Mouse (Mus musculus) midbrain, embryonic 14.5 days (tissue): ENCODE data around the gene Rras2. TPM values are rescaled to one million over a fixed set of nuclear protein-coding genes. Genes with fewer than 3 reads are reported as not detected.
A peak's percentile ranks its signal among the peaks of the same experiment; 100 is the strongest.

Source experiments
- ATAC-seq: fragments of 200-750 bp; cut with Nextera tagmentation; 2 replicates; pipeline ENCODE4 v1.8.0; 2017; ENCODE audit warnings: moderate number of reproducible peaks, moderate library complexity; ENCODE audit not compliant: low FRiP score, low TSS enrichment
- DNase-seq: peaks from one replicate; pipeline ENCODE4 v3.0.0-alpha.2; 2015
- H3K27ac ChIP-seq: fragments of 300-500 bp; sonication (generic); replicated peaks from 2 replicates; pipeline ENCODE4 v1.5.1; 2014; ENCODE audit warnings: mild to moderate bottlenecking, low read depth, low read length, moderate library complexity
- H3K27me3 ChIP-seq: fragments of 300-500 bp; sonication (generic); 2 replicates; pipeline ENCODE4 v1.6.1; 2014; ENCODE audit warnings: low read length, control low read depth, mixed read lengths; ENCODE audit not compliant: control insufficient read depth, insufficient read depth
- H3K36me3 ChIP-seq: fragments of 300-500 bp; sonication (generic); 2 replicates; pipeline ENCODE4 v1.6.1; 2014; ENCODE audit warnings: low read length, control low read depth; ENCODE audit not compliant: control insufficient read depth, insufficient read depth
- H3K4me1 ChIP-seq: fragments of 300-500 bp; sonication (generic); 2 replicates; pipeline ENCODE4 v1.6.1; 2014; ENCODE audit warnings: mild to moderate bottlenecking, antibody characterized with exemption, low read length, control low read depth; ENCODE audit not compliant: control insufficient read depth, insufficient read depth
- H3K4me2 ChIP-seq: fragments of 300-500 bp; sonication (generic); 2 replicates; pipeline ENCODE4 v1.6.1; 2014; ENCODE audit warnings: mild to moderate bottlenecking, low read length, moderate library complexity
- H3K4me3 ChIP-seq: fragments of 300-500 bp; sonication (generic); replicated peaks from 2 replicates; pipeline ENCODE4 v1.5.1; 2014; ENCODE audit warnings: low read depth, low read length
- H3K9ac ChIP-seq: fragments of 300-500 bp; sonication (generic); replicated peaks from 2 replicates; pipeline ENCODE4 v1.6.1; 2014; ENCODE audit warnings: mild to moderate bottlenecking, low read length, moderate library complexity
- H3K9me3 ChIP-seq: fragments of 300-500 bp; sonication (generic); 2 replicates; pipeline ENCODE4 v1.6.1; 2016; ENCODE audit warnings: low read length, control low read depth, mixed read lengths; ENCODE audit not compliant: control insufficient read depth
- WGBS: fragments of 180-500 bp; shearing (Covaris S2); extraction: QIAGEN DNeasy Blood & Tissue Kit; methylation state at CpG from one replicate; pipeline ENCODE4 v1.1.7; 2014; 5-methylcytosine and 5-hydroxymethylcytosine counted together
- polyA plus RNA-seq: library from polyadenylated mRNA; unstranded; fragments of >200 nt; fragmentation: Nextera tagmentation; extraction: Ambion mirVana; gene quantifications from 2 replicates; pipeline ENCODE4 v1.2.1, GENCODE M21; 2014

Rras2 gene
- polyA plus RNA-seq, 1 experiment from 2014 or later, result 23.9 TPM

- Histone ChIP-seq H3K9ac (peak overlapping the region; percentile 20; the same call in 1 of the 2 replicates), H3K9me3 (no peaks in the 10 kb centered on the region), H3K36me3 (no peaks in the 10 kb centered on the region), H3K27ac (0 out of 2 replicates have a peak overlapping the region, but pooled peaks have one; percentile 37), H3K4me1 (no peaks in the 10 kb centered on the region), H3K4me2 (peak overlapping the region; percentile 62), H3K4me3 (peak overlapping the region; percentile 28), H3K27me3 (no peaks in the 10 kb centered on the region)
- ATAC-seq (no peak), DNase-seq (peak; percentile 44)
- WGBS, result 2% methylated on average over 11 of the region's 11 CpGs
These were observed 97.4 kb downstream of the Rras2 start for GRCm38 (mm10) chr7:114020057-114020703.

- H3K9me3 ChIP-seq, result no peaks in the 10 kb centered on the region
- DNase-seq (no peak), ATAC-seq (no peak)
- no peak overlapping the region for H3K4me3 ChIP-seq
- H3K9ac ChIP-seq, result no peak overlapping the region
- no peak overlapping the region for H3K4me2 ChIP-seq
- no peaks in the 10 kb centered on the region for H3K36me3 ChIP-seq
- H3K27ac ChIP-seq, result no peak overlapping the region
- no peaks in the 10 kb centered on the region for H3K4me1 ChIP-seq
- H3K27me3 ChIP-seq, result no peaks in the 10 kb centered on the region
- 84% methylated on average over 3 of the region's 3 CpGs for WGBS
These were observed 98.7 kb downstream of the Rras2 start for GRCm38 (mm10) chr7:114018861-114019260.

DNA sequence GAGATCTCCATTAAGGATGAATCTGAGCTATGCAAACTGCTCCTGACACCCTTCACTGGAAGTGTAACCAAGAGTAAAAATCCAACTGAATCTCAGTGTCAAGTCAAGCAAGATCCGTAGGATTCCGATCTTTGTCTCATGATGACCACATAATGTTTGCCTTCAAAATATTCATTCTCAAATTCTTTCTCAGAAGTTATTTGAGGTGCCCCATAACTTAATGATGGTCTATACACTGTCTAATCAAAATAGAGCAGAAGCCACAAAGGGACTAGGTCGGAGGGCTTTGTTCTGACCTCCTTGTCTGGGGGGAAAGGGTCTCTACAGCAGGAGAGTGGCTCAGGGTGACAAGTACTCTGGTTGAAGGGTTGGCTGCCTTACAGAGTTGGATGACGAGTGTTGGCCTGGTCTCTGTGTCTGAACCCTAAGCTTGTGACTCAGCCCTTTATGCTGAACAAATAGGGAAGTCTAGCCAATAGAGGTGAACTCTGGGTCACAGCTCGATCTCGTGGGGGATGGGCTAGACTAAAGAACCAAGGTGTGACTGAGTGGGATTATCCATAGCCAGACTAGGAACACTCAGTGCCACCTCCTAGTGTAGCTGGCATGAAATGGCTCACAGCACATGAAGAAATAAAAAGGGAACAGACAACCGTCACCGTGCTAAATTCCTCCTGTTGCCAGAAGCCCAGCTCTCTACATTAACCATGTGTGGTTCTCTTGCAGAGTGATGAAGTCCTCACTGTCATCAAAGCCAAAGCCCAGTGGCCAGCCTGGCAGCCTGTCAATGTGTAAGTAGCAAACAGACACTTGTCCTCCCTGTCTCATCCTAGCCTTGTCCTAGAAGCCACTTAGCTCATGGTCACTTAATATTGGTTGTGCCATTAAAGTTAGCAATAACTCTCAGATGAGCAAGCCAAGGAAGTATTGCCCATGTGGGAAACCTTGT, 101.3 kb downstream of the Rras2 start:
- H3K27me3 ChIP-seq, result no peaks in the 10 kb centered on the region
- no peaks in the 10 kb centered on the region for H3K4me1 ChIP-seq
- no peak for ATAC-seq
- DNase-seq, result no peak
- no peak overlapping the region for H3K27ac ChIP-seq
- WGBS, result 82% methylated on average over 8 of the region's 8 CpGs
- H3K4me2 ChIP-seq, result no peak overlapping the region
- H3K9ac ChIP-seq, result no peak overlapping the region
- no peaks in the 10 kb centered on the region for H3K9me3 ChIP-seq
- H3K4me3 ChIP-seq, result no peak overlapping the region
- no peaks in the 10 kb centered on the region for H3K36me3 ChIP-seq

GRCm38 (mm10) chr7:114011726-114012443, 105.7 kb downstream of the Rras2 start:
- Histone ChIP-seq H3K27ac (no peak overlapping the region), H3K4me1 (no peaks in the 10 kb centered on the region), H3K4me3 (no peak overlapping the region), H3K9ac (no peak overlapping the region), H3K27me3 (no peaks in the 10 kb centered on the region), H3K4me2 (no peak overlapping the region), H3K36me3 (no peaks in the 10 kb centered on the region), H3K9me3 (no peaks in the 10 kb centered on the region)
- DNase-seq (no peak), ATAC-seq (no peak)
- WGBS, result 60% methylated on average over 9 of the region's 9 CpGs

DNA sequence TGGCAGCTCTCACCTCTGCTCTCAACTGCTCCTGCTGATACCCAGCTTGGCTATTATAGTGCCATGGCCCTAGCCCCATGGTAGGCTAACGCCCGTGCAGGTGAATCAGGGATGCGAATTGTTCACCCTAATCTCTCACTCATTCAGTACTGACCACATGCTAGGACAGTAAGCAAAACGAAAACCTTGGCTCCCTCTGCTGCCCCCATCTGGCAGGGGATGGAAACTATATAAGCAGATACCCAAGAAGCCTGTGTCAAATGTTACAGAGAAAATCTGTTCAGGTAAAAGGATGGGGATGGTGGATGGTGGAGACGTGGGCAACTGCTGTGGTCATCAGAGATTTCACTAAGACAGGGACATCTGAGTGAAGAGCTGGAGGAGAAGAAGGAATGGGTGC, 110.0 kb downstream of the Rras2 start:
- Histone ChIP-seq H3K27me3 (peaks cover 4% of the 10 kb centered on the region; the same call in 1 of the 2 replicates), H3K9me3 (no peaks in the 10 kb centered on the region), H3K4me1 (peaks cover 5% of the 10 kb centered on the region; the same call in 1 of the 2 replicates), H3K27ac (no peak overlapping the region), H3K36me3 (no peaks in the 10 kb centered on the region), H3K4me2 (no peak overlapping the region), H3K9ac (no peak overlapping the region), H3K4me3 (no peak overlapping the region)
- no peak for DNase-seq
- no peak for ATAC-seq
- WGBS, result 72% methylated on average over 5 of the region's 5 CpGs

DNA sequence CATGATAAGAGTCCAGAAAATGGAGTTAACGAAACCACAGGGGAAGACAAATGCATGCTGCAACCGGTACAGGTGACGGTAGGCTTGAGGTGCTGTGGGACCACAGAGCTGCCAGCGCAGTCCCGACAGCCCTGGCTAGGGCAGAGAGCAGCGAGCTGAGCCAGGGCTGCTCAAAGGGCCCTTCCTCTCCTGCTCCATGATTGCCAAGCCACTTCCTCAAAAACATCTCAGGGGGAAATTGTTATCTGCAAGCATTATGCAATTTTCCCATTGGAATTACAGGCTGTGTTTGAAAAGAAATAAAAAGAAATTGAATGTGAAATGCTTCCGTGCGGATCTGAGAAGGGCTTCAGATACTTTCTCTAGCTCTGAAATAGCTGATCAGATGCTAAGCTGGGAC, 111.1 kb downstream of the Rras2 start:
- 73% methylated on average over 8 of the region's 8 CpGs for WGBS
- no peak overlapping the region for H3K4me3 ChIP-seq
- H3K27ac ChIP-seq, result no peak overlapping the region
- H3K9me3 ChIP-seq, result no peaks in the 10 kb centered on the region
- H3K4me1 ChIP-seq, result peaks cover 5% of the 10 kb centered on the region; the same call in 1 of the 2 replicates
- no peaks in the 10 kb centered on the region for H3K36me3 ChIP-seq
- no peak overlapping the region for H3K4me2 ChIP-seq
- ATAC-seq, result no peak
- no peak for DNase-seq
- H3K27me3 ChIP-seq, result peaks cover 4% of the 10 kb centered on the region; the same call in 1 of the 2 replicates
- no peak overlapping the region for H3K9ac ChIP-seq

DNA sequence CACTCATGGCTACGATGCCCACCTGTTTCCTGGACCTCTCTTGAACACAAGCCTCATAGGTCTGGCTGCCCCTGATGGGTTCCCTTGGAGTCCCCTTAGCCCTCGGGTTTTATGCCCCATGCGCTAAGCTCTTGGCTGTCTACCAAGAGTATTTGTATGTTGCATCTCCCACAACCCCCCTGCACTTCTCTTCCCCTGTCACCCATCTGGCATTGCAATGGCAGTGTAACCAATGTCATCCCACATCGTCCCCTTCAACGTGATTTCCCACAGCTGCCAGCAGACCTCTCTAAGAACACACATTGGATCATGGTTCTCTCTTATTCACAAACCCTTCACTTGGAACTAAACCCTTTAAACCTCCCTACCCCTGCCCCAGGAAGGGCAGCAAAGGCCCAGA, 112.1 kb downstream of the Rras2 start:
- Histone ChIP-seq H3K4me3 (no peak overlapping the region), H3K36me3 (no peaks in the 10 kb centered on the region), H3K27me3 (peaks cover 4% of the 10 kb centered on the region; the same call in 1 of the 2 replicates), H3K9ac (no peak overlapping the region), H3K4me2 (no peak overlapping the region), H3K27ac (no peak overlapping the region), H3K4me1 (peaks cover 5% of the 10 kb centered on the region; the same call in 1 of the 2 replicates), H3K9me3 (no peaks in the 10 kb centered on the region)
- DNase-seq, result peak; percentile 20
- no peak for ATAC-seq
- 58% methylated on average over 5 of the region's 5 CpGs for WGBS

DNA sequence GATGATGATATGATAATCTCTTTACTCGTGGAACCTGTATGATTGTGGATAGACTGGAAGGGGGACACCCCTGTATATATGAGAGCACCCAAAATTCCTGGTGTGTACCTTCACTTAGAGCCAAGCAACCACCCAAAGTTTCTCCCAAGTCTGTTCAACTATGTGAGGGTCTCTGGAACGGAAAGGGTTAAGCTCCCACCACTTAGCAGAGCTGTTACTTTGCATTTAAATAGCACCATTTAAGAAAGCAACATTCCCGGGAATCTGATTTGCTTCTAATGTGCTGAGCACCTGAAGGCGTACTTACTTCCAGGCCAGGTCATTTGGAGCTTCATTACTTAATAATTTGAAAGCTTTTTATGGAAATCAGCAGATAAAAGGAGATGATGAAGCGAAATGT, 113.4 kb downstream of the Rras2 start:
- Histone ChIP-seq H3K27me3 (peaks cover 4% of the 10 kb centered on the region; the same call in 1 of the 2 replicates), H3K4me1 (peaks cover 5% of the 10 kb centered on the region; the same call in 1 of the 2 replicates), H3K9me3 (no peaks in the 10 kb centered on the region), H3K9ac (no peak overlapping the region), H3K36me3 (no peaks in the 10 kb centered on the region), H3K4me2 (no peak overlapping the region), H3K27ac (0 out of 2 replicates have a peak overlapping the region, but pooled peaks have one; percentile 1), H3K4me3 (no peak overlapping the region)
- 4% methylated on average over 5 of the region's 5 CpGs for WGBS
- DNase-seq (peak; percentile 58), ATAC-seq (no peak)
